Mouse (Mus musculus): ENCODE data around the gene Serpinb3b. TPM values are rescaled to one million over a fixed set of nuclear protein-coding genes. Genes with fewer than 3 reads are reported as not detected.
"Not testable (repeated sequence)": the region's sequence is repeated elsewhere in the genome, so short reads cannot be mapped to it uniquely, and the experiment has no call there.

The Serpinb3b gene
- not detected in 2 replicates for polyA plus RNA-seq (2014; fragmentation: Nextera tagmentation; extraction: Ambion mirVana)

DNA sequence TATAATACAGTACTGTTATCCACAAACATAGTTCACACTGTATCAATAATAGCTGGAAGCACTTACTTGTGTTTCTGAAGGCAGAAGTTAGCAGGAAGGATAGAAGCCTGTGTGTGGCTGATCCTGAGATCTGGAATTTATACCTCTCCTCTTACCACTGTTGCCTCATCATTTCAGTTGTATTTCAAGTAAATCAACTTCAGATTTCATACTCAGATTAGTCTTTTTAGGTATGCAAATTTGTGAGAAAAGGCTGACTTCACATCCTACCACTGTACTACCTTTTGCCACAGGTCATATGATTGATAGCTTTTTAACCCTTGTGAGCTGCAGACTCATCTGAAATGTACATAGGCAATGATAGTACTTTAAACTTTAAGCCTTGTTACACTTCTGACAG is at the start of gene Serpinb3b, which contains the start of gene Serpinb3c:
Serpinb3b (minus strand) TSS at position 101 of the 400 bp plus-strand sequence.
Serpinb3c (minus strand) TSS at position 111 of the 400 bp plus-strand sequence.
- H3K4me1 ChIP-seq (replicated peaks; ENCODE audit: control insufficient read depth, insufficient read depth, low read length); ATAC-seq (replicated peaks; ENCODE audit: low FRiP score); H3K36me3 ChIP-seq (ENCODE audit: control insufficient read depth, insufficient read depth, low read length); H3K4me2 ChIP-seq; H3K4me3 ChIP-seq (ENCODE audit: low read depth, low read length); H3K9ac ChIP-seq (ENCODE audit: low read depth, low read length); H3K9me3 ChIP-seq (ENCODE audit: control insufficient read depth, low read length); DNase-seq (ENCODE audit: low spot score); H3K27ac ChIP-seq (ENCODE audit: low read depth, low read length); H3K27me3 ChIP-seq (replicated peaks; ENCODE audit: control insufficient read depth, insufficient read depth, low read length): not testable (repeated sequence)

DNA sequence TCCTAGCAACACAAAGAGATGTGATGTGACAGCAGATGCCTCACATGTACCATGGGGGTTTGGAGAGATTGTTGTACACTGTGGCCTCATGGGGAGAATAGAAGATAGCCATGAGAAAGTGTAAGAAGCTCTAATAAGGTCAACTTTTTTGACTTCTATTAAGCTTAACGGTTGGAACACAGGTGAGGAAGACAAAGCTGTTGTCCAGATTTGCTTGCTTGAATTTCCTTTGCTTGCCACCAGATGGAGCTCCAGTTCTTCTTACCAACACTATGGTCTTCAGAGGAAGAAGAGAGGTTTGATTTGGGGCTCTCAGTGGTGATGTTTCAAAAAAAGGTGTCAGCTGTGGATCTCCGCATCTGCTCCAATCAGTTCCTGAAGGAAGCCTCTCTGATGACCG is 35.0 kb downstream of the Serpinb3b start:
- DNase-seq (ENCODE audit: low spot score); H3K27ac ChIP-seq (ENCODE audit: low read depth, low read length); H3K9me3 ChIP-seq (ENCODE audit: control insufficient read depth, low read length); H3K36me3 ChIP-seq (ENCODE audit: control insufficient read depth, insufficient read depth, low read length); H3K4me3 ChIP-seq (ENCODE audit: low read depth, low read length); H3K4me1 ChIP-seq (replicated peaks; ENCODE audit: control insufficient read depth, insufficient read depth, low read length); H3K27me3 ChIP-seq (replicated peaks; ENCODE audit: control insufficient read depth, insufficient read depth, low read length); H3K9ac ChIP-seq (ENCODE audit: low read depth, low read length); ATAC-seq (replicated peaks; ENCODE audit: low FRiP score); H3K4me2 ChIP-seq: not testable (repeated sequence)
- WGBS: 50% methylated on average over 3 of the region's 3 CpGs

DNA sequence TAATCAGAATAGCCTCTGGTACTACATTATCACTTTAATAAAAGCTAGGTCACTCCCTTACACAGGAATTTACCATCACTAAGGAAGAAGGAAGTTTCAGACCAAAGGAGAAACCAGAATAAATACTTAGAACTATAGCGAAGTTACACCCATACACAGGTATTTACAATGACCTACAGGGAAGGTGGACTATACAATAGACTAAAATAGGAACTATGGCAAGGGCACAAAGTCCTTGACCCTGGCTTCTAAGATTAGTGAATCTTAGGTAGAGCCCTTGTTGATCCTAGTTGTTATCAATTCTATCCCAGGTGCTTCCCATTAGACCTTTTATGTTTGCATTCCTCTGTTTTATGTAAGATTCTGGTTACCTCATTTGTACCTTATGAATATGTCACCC is 60.9 kb downstream of the Serpinb3b start:
- not testable (repeated sequence) for DNase-seq (ENCODE audit: low spot score); H3K9me3 ChIP-seq (ENCODE audit: control insufficient read depth, low read length); H3K27ac ChIP-seq (ENCODE audit: low read depth, low read length); H3K27me3 ChIP-seq (replicated peaks; ENCODE audit: control insufficient read depth, insufficient read depth, low read length); H3K4me1 ChIP-seq (replicated peaks; ENCODE audit: control insufficient read depth, insufficient read depth, low read length); ATAC-seq (replicated peaks; ENCODE audit: low FRiP score); H3K9ac ChIP-seq (ENCODE audit: low read depth, low read length); H3K36me3 ChIP-seq (ENCODE audit: control insufficient read depth, insufficient read depth, low read length); H3K4me2 ChIP-seq; H3K4me3 ChIP-seq (ENCODE audit: low read depth, low read length)
- 79% methylated on average over 1 of the region's 1 CpGs for WGBS

DNA sequence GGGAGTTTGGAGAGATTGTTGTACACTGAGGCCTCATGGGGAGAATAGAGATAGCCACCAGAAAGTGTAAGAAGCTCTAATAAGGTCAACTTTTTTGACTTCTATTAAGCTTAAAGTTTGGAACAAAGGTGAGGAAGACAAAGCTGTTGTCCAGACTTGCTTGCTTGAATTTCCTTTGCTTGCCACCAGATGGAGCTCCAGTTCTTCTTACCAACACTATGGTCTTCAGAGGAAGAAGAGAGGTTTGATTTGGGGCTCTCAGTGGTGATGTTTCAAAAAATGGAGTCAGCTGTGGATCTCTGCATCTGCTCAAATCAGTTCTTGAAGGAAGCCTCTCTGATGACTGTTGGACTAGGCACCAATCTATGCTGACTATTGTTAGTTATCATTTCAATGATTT is 150.7 kb downstream of the Serpinb3b start:
- not testable (repeated sequence) for H3K9me3 ChIP-seq (ENCODE audit: control insufficient read depth, low read length); H3K36me3 ChIP-seq (ENCODE audit: control insufficient read depth, insufficient read depth, low read length); H3K27ac ChIP-seq (ENCODE audit: low read depth, low read length); H3K4me1 ChIP-seq (replicated peaks; ENCODE audit: control insufficient read depth, insufficient read depth, low read length); DNase-seq (ENCODE audit: low spot score); H3K4me2 ChIP-seq; H3K4me3 ChIP-seq (ENCODE audit: low read depth, low read length); ATAC-seq (replicated peaks; ENCODE audit: low FRiP score); H3K27me3 ChIP-seq (replicated peaks; ENCODE audit: control insufficient read depth, insufficient read depth, low read length); H3K9ac ChIP-seq (ENCODE audit: low read depth, low read length)

Other genes with a start within 250 kb of the Serpinb3b start
- gene Serpinb3a, start 226.1 kb downstream of the Serpinb3b start, polyA plus RNA-seq (2014; fragmentation: Nextera tagmentation; extraction: Ambion mirVana): not detected in 2 replicates
- gene Serpinb3d, start 194.9 kb downstream of the Serpinb3b start, polyA plus RNA-seq (2014; fragmentation: Nextera tagmentation; extraction: Ambion mirVana): not detected in 2 replicates
- not detected in 2 replicates for gene Serpinb3c, start within 50 bp of the Serpinb3b start, polyA plus RNA-seq (2014; fragmentation: Nextera tagmentation; extraction: Ambion mirVana)
- not detected in 2 replicates for gene Serpinb11, start 82.8 kb upstream of the Serpinb3b start, polyA plus RNA-seq (2014; fragmentation: Nextera tagmentation; extraction: Ambion mirVana)
- gene Serpinb7, start 121.3 kb upstream of the Serpinb3b start, polyA plus RNA-seq (2014; fragmentation: Nextera tagmentation; extraction: Ambion mirVana): 0.08 TPM in 1 of 2 replicates, not detected in the other
- gene Serpinb2, start 233.1 kb upstream of the Serpinb3b start, polyA plus RNA-seq (2014; fragmentation: Nextera tagmentation; extraction: Ambion mirVana): 3.4 and 4.6 TPM in 2 replicates

Data from liver, embryonic 11.5 days (tissue).